Mouse (Mus musculus) embryonic facial prominence, embryonic 14.5 days (tissue): Measurements from ENCODE around the gene Cep78. TPM values are rescaled to one million over a fixed set of nuclear protein-coding genes. Genes with fewer than 3 reads are reported as not detected.
A peak's percentile ranks its signal among the peaks of the same experiment; 100 is the strongest.

ENCODE experiments used
- ATAC-seq: fragments of 200-750 bp; cut with Nextera tagmentation; 2 replicates; pipeline ENCODE4 v1.8.0; 2017; ENCODE audit warnings: low read depth, moderate number of reproducible peaks, moderate TSS enrichment
- DNase-seq: peaks from one replicate; pipeline ENCODE4 v3.0.0-alpha.2; 2015; ENCODE audit warnings: low spot score
- H3K27ac ChIP-seq: fragments of 300-500 bp; sonication (generic); replicated peaks from 2 replicates; pipeline ENCODE4 v1.5.1; 2014; ENCODE audit warnings: low read depth, mild to moderate bottlenecking, low read length, moderate library complexity
- H3K27me3 ChIP-seq: fragments of 300-500 bp; sonication (generic); replicated peaks from 2 replicates; pipeline ENCODE4 v1.6.1; 2014; ENCODE audit warnings: low read length; ENCODE audit not compliant: control insufficient read depth, insufficient read depth
- H3K36me3 ChIP-seq: fragments of 300-500 bp; sonication (generic); 2 replicates; pipeline ENCODE4 v1.6.1; 2014; ENCODE audit warnings: low read length, mixed read lengths; ENCODE audit not compliant: control insufficient read depth, insufficient read depth
- H3K4me1 ChIP-seq: fragments of 300-500 bp; sonication (generic); 2 replicates; pipeline ENCODE4 v1.6.1; 2014; ENCODE audit warnings: antibody characterized with exemption, low read length; ENCODE audit not compliant: control insufficient read depth, insufficient read depth
- H3K4me2 ChIP-seq: fragments of 300-500 bp; sonication (generic); 2 replicates; pipeline ENCODE4 v1.6.1; 2014; ENCODE audit warnings: low read depth, mild to moderate bottlenecking, low read length, moderate library complexity, mixed read lengths
- H3K4me3 ChIP-seq: fragments of 300-500 bp; sonication (generic); 2 replicates; pipeline ENCODE4 v1.5.1; 2014; ENCODE audit warnings: low read depth, mild to moderate bottlenecking, low read length
- H3K9ac ChIP-seq: fragments of 300-500 bp; sonication (generic); 2 replicates; pipeline ENCODE4 v1.6.1; 2014; ENCODE audit warnings: low read depth, mild to moderate bottlenecking, low read length, moderate library complexity, mixed read lengths
- H3K9me3 ChIP-seq: fragments of 300-500 bp; sonication (generic); 2 replicates; pipeline ENCODE4 v1.6.1; 2016; ENCODE audit warnings: low read length; ENCODE audit not compliant: control insufficient read depth
- WGBS: fragments of 180-500 bp; shearing (Covaris S2); extraction: QIAGEN DNeasy Blood & Tissue Kit; methylation state at CpG from one replicate; pipeline ENCODE4 v1.1.7; 2014; 5-methylcytosine and 5-hydroxymethylcytosine counted together
- polyA plus RNA-seq: library from polyadenylated mRNA; unstranded; fragments of >200 nt; fragmentation: Nextera tagmentation; extraction: Ambion mirVana; gene quantifications from 2 replicates; pipeline ENCODE4 v1.2.1, GENCODE M21; 2014

Cep78 gene
- polyA plus RNA-seq, 1 experiment from 2014 or later = 19.1 TPM

DNA sequence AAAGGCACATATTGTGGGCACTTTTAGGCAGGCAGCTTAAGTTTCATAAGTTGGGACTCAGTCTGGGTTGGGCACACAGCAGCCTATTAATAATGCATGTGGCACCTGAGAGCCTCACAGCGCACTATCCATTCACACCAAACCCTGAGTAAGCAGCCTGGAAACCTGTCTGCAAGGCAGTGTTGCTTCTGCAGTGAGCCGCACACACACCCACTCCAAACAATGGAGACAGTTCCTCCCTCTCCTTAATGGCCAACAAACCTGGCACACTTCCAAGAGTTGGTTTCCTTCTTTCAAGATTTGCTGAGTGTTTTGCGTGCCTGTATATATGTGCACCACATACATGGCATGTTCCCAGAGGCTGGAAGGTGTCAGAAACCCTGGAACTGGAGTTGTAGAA is 34.6 kb downstream of the Cep78 start:
- Histone ChIP-seq H3K9me3 (no peaks in the 10 kb centered on the region; the same call in 1 of the 2 replicates), H3K27me3 (no peaks in the 10 kb centered on the region), H3K4me2 (no peak overlapping the region), H3K36me3 (peaks cover 8% of the 10 kb centered on the region), H3K27ac (no peak overlapping the region), H3K4me1 (no peaks in the 10 kb centered on the region), H3K4me3 (no peak overlapping the region), H3K9ac (no peak overlapping the region)
- ATAC-seq (peak; percentile 56; the same call in 1 of the 2 replicates), DNase-seq (peak; percentile 64)
- 76% methylated on average over 3 of the region's 3 CpGs for WGBS

DNA sequence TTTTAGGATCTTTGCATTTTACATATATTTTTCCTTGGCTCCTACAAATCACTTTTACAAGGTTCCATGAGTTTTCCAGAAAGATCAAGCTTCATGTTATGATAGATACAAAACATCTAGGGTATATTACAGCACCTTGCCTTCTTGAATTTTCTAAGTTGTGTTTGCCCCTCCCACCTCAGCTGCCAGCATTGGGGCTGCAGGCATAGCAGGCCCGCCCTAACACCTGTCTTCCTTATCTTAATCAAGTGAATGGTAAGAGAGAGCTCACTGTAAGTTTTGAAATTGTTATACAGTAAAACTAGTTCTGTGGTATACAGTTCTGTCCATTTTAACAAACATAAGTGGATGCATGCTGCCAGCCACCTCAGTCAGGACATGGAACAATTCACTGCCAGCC is 35.9 kb downstream of the Cep78 start:
- no peak for ATAC-seq
- no peak overlapping the region for H3K4me2 ChIP-seq
- no peaks in the 10 kb centered on the region for H3K4me1 ChIP-seq
- H3K27me3 ChIP-seq = no peaks in the 10 kb centered on the region
- H3K27ac ChIP-seq = no peak overlapping the region
- no peak overlapping the region for H3K9ac ChIP-seq
- H3K36me3 ChIP-seq = no peaks in the 10 kb centered on the region
- WGBS = 78% methylated on average over 1 of the region's 1 CpGs
- H3K9me3 ChIP-seq = no peaks in the 10 kb centered on the region; the same call in 1 of the 2 replicates
- DNase-seq = no peak
- no peak overlapping the region for H3K4me3 ChIP-seq

DNA sequence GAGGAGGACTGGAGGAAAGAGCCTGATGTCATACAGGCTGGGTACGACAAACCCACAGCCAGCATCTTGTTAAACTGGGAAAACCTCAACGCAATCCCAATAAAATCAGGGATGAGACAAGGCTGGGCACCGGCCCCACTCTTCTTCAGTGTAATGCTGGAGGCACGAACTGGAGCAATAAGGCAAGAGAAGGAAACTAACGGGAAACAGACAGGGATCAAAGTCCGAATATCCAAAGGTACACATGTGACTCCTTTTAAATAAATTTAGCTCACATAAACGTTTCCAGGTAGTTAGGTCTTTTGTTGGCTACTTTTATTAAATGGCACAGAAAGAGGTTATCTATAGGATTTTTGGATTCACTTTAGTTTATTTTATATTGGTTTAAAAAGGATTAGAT is 36.4 kb downstream of the Cep78 start:
- no peak overlapping the region for H3K27ac ChIP-seq
- WGBS = 55% methylated on average over 7 of the region's 7 CpGs
- no peak overlapping the region for H3K9ac ChIP-seq
- H3K4me1 ChIP-seq = no peaks in the 10 kb centered on the region
- no peaks in the 10 kb centered on the region for H3K27me3 ChIP-seq
- H3K4me3 ChIP-seq = no peak overlapping the region
- H3K9me3 ChIP-seq = no peaks in the 10 kb centered on the region; the same call in 1 of the 2 replicates
- no peak overlapping the region for H3K4me2 ChIP-seq
- DNase-seq = no peak
- ATAC-seq = no peak
- H3K36me3 ChIP-seq = no peaks in the 10 kb centered on the region

DNA sequence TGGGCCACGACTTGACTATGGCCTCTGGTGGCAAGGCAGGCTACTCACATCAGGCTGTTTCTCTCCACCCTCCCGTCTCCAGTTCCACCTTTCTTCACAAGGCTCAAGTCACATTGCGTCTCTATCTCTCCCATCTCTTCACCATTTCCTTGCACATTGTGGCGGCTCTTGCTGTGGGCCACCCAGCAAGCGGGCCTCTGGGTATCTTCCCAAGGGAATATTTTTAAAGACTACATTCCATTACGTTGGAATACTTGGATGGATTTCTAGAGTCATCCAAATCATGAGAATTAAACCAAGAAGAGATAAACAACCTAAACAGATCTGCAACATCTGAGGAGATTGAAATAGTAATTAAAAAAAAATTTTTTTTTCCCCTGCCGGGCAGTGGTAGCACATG is 37.6 kb downstream of the Cep78 start, which contains the start of gene Psat1:
Gene Psat1, minus strand, starts transcription at position 101 of the 400 bp plus-strand sequence.
- H3K4me3 ChIP-seq = no peak within 1 kb of the TSS
- WGBS = 79% methylated on average over 7 of the region's 7 CpGs
- ATAC-seq (no peak), DNase-seq (no peak)
- no peaks in the 10 kb centered on the region; the same call in 1 of the 2 replicates for H3K9me3 ChIP-seq
- H3K4me2 ChIP-seq = no peak within 1 kb of the TSS
- H3K9ac ChIP-seq = no peak within 1 kb of the TSS
- H3K4me1 ChIP-seq = no peaks in the 10 kb centered on the region
- H3K27me3 ChIP-seq = no peaks in the 10 kb centered on the region
- H3K36me3 ChIP-seq = no peaks in the 10 kb centered on the region
- no peak within 1 kb of the TSS for H3K27ac ChIP-seq

DNA sequence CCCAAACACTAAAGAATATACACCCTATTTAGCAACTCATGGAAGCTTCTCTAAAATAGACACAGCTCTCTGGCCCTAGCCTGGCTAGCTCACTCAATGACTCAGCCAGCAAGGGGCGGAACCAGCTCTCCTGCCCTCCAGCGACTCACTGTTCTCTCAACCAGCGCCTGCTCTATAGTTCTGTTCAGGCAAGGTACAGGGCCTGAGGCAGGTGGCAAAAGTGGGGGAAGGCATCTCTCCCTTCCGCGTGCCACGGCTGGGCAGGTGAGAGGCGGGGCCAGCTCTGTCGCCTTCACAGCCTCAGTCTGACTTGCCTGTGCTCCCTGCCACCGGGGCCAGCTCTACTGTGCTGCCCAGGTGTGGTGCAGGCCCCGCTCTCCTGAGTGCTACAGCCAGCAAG is 38.1 kb downstream of the Cep78 start:
- DNase-seq (peak; percentile 33), ATAC-seq (0 out of 2 replicates have a peak, but pooled peaks have one; percentile 30)
- no peaks in the 10 kb centered on the region for H3K27me3 ChIP-seq
- H3K9ac ChIP-seq = no peak overlapping the region
- 63% methylated on average over 9 of the region's 10 CpGs for WGBS
- H3K4me2 ChIP-seq = no peak overlapping the region
- H3K9me3 ChIP-seq = no peaks in the 10 kb centered on the region; the same call in 1 of the 2 replicates
- no peak overlapping the region for H3K27ac ChIP-seq
- H3K4me3 ChIP-seq = no peak overlapping the region
- H3K36me3 ChIP-seq = no peaks in the 10 kb centered on the region
- H3K4me1 ChIP-seq = no peaks in the 10 kb centered on the region

DNA sequence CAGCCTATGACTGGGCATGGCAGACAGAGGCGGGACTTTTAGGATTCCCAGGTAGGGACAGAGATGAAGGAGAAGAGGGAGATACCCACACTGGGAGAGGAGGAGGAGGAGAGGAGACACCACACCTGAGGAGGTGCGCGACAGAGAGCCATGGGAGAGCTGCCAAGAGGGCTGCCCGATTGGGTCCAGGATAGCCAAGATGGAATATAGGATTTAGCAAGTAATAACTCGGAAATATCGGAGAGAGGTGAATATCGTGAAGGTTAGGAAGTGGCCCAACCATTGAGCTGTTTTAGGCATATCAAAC is 41.7 kb downstream of the Cep78 start:
- no peak overlapping the region for H3K27ac ChIP-seq
- H3K4me1 ChIP-seq = no peaks in the 10 kb centered on the region
- ATAC-seq (no peak), DNase-seq (no peak)
- H3K4me3 ChIP-seq = no peak overlapping the region
- no peaks in the 10 kb centered on the region for H3K27me3 ChIP-seq
- WGBS = 76% methylated on average over 7 of the region's 7 CpGs
- no peaks in the 10 kb centered on the region for H3K36me3 ChIP-seq
- no peak overlapping the region for H3K9ac ChIP-seq
- no peaks in the 10 kb centered on the region for H3K9me3 ChIP-seq
- no peak overlapping the region for H3K4me2 ChIP-seq

DNA sequence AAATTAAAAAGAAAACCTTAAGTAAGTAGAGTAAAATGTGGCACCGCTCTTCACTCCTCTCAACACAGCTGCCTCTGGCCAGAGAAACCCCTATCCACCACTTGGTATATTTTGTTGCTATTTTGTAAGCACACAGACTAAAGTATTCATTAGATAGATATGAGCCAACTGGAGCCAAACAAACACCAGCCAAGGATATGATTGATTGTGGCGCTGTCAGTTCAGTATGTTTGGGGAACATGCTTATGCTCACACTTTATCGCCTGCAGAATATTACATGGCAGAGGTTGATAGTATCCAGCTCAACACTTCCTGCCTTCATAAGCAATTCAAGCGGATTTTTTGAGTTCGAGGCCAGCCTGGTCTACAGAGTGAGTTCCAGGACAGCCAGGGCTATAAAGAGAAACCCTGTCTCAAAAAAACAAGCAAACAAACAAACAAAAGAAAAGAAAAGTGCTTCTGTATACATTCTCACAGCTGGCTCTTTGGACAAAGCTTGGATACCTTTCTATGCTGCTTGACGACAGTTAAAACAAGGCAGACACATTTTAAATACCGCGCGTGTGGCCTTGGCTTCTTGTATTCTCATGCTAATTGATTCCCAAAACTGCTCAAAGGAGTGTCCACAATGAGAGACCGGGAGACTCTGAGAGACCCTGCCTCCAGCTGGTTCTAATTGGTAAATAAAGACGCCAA is 42.2 kb downstream of the Cep78 start:
- Histone ChIP-seq H3K9me3 (no peaks in the 10 kb centered on the region), H3K4me2 (no peak overlapping the region), H3K36me3 (no peaks in the 10 kb centered on the region), H3K27ac (no peak overlapping the region), H3K27me3 (no peaks in the 10 kb centered on the region), H3K4me1 (no peaks in the 10 kb centered on the region), H3K4me3 (no peak overlapping the region), H3K9ac (no peak overlapping the region)
- DNase-seq = no peak
- 62% methylated on average over 11 of the region's 11 CpGs for WGBS
- ATAC-seq = no peak

DNA sequence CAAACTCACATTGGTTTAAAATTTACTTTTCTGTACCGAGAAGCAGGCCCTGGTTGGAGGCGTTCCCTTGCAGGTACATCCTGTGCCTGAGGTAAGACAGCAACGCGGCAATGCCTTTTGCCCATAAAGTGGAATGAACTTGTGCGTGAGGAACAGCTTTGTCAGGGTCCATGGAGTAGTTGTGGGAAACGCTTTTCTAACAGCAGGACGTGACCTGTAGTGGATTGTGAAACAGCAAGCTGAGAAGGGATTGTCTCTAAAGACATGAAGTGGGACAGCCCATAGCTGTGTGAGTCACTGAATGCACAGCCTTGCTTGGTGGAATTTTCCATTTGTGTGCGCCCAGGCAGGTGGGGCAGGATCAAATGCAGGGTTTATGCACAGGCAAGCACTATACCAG is 43.4 kb downstream of the Cep78 start:
- H3K9ac ChIP-seq = no peak overlapping the region
- no peak overlapping the region for H3K4me3 ChIP-seq
- no peak overlapping the region for H3K4me2 ChIP-seq
- ATAC-seq (peak; percentile 80), DNase-seq (peak; percentile 59)
- WGBS = 73% methylated on average over 8 of the region's 8 CpGs
- H3K27ac ChIP-seq = 0 out of 2 replicates have a peak overlapping the region, but pooled peaks have one; percentile 4
- no peaks in the 10 kb centered on the region for H3K4me1 ChIP-seq
- H3K27me3 ChIP-seq = no peaks in the 10 kb centered on the region
- H3K36me3 ChIP-seq = no peaks in the 10 kb centered on the region
- no peaks in the 10 kb centered on the region for H3K9me3 ChIP-seq

DNA sequence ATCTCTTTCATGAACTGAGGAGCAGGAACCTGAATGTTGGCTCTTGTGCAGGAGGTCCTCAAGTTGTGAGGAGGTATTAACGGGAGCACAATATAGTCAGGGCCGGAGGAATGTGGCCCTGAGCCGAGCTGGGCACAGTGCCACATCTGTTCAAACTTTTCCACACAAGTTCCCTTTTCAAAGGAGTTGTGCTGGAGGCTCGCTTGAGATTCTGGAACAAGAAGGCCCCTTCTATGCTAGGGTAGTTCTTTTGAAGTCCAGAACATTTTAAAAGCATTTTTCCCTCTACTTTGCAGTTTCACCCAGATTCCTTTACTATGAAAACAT is 59.1 kb downstream of the Cep78 start:
- peak overlapping the region; percentile 78 for H3K27ac ChIP-seq
- H3K9ac ChIP-seq = no peak overlapping the region
- H3K4me2 ChIP-seq = peak overlapping the region; percentile 95
- peak; percentile 78 for ATAC-seq
- H3K4me1 ChIP-seq = peaks cover 7% of the 10 kb centered on the region; the same call in 1 of the 2 replicates
- H3K36me3 ChIP-seq = no peaks in the 10 kb centered on the region
- 5% methylated on average over 4 of the region's 4 CpGs for WGBS
- peak overlapping the region; percentile 70 for H3K4me3 ChIP-seq
- no peaks in the 10 kb centered on the region for H3K9me3 ChIP-seq
- DNase-seq = peak; percentile 94
- H3K27me3 ChIP-seq = no peaks in the 10 kb centered on the region
